Mouse (Mus musculus) adrenal gland, postnatal 25 days (tissue): ENCODE results near the gene Zfyve26. TPM values are rescaled to one million over a fixed set of nuclear protein-coding genes. Genes with fewer than 3 reads are reported as not detected.
"Not testable (repeated sequence)": the region's sequence is repeated elsewhere in the genome, so short reads cannot be mapped to it uniquely, and the experiment has no call there.

ENCODE experiments used
- DNase-seq: peaks from one replicate; pipeline ENCODE4 v3.0.0; 2021; ENCODE audit warnings: mixed read lengths
- long read RNA-seq: library from polyadenylated mRNA; stranded (forward); transcript quantifications from one replicate; pipeline ENCODE4 v2.0.0, GENCODE M21; 2021
- total RNA-seq: library from RNA; stranded (reverse); gene quantifications from 2 replicates; pipeline ENCODE4 v1.2.3, GENCODE M21; 2021

Zfyve26 gene
- 25.3 and 30.1 TPM in 2 replicates for total RNA-seq
- long read RNA-seq, partial matches to known transcripts, result 2 of 6 reads
- long read RNA-seq, other reads (novel, unspliced or antisense), result 2 of 6 reads

DNA sequence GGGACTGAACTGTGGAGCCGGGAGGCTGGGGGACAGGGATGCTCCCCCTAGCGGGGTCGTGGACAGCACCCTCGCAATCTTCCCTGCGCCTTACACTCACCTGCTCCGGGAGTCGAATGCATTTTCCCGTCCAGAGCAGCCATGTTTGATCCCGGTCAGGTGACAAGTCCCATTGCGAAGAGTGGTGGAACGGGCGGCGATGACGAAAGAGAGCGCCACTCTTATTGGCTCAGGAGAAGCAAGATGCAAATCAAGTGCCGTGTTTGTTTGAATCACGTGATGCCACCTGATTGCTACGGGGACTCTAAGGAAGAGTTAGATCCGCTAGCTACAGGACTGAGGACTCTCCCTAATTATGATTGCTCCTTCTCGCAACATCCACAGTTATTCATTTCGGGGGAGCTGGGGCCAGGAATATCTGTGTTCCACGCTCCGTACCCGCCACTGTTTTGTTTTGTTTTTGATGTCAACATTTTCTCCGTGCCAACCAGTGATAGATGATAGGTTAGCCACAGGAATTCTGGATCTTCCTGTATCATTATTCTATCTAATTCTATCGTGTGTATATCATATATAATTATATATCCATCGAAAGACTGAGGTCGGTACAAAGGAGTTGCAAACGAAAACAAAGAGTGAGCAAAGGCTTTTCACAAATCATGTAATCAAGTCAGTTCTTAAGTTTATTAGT, at the start of gene Zfyve26:
Zfyve26 (minus strand) TSS at position 179 of the 691 bp plus-strand sequence.
- DNase-seq, result peak; percentile 88

DNA sequence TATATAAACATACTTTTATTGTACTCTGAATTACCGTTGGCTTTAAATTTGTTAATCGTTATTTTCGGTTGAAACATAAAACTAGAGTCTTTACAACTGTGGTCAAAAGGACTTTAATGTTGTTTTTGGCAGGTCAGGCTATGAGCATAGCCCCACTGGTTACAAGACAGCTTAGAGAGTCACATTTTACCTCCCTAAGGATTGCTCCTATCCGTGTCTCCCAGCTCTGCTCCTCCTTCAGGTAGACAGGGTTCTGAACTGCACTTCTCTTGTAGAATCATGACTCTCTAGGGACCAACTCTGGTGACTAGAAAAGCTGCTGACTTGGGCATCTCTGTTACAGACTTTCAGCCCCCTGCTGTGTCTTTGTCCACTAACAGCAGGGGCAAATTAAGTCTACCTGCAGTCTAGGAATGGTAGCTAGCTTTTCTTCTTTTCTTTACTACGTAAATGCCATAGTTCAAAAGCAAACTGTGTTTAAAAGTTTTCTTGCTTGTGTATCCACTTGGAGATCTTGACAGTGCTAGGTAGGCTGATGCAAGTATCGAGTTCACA, 45.3 kb upstream of the Zfyve26 start:
- no peak for DNase-seq

DNA sequence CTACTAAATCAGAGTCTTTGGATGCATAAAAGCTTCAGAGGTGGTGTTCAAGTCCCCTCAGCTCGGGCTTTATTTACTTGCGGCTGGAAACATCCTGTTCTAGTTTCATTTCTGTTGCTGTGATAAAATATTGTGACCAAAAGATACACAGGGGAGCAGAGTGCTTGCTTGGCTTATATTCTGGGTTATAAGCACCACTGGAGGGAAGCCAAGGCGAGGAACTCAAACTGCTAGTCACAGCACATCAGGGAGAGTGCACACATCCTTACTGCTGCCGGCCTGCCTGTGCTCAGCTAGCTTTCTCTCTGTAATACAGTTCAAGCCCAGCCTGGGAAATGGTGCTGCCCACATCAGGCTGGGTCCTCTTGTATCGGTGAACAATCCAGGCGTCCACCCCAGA, 44.4 kb upstream of the Zfyve26 start:
- no peak for DNase-seq

- DNase-seq, result no peak
Observed at GRCm38 (mm10) chr12:79338791-79339190, 42.7 kb upstream of the Zfyve26 start.

DNA sequence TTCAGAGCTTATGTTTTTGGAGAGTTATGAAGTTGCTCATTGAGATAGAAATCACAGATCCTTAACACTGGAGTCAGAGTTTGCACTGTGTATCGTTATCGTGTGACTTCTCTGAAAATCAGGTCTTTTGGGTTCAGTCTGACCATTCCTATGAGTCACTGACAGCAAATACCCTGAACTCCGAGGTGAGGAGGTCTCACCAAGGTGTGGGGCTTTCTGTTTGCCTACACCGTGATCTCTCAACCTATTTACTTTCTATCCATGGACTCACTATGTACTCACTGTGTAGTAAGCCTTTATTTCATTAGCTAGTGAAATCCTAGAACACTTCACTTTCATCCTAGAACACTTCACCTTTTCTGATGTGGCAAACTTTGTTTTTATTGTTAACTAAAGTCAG, 35.6 kb upstream of the Zfyve26 start:
- DNase-seq, result no peak

- no peak for DNase-seq
Observed at GRCm38 (mm10) chr12:79330571-79330970, 34.5 kb upstream of the Zfyve26 start.

GRCm38 (mm10) chr12:79327868-79328267, 31.8 kb upstream of the Zfyve26 start:
- DNase-seq, result no peak

DNA sequence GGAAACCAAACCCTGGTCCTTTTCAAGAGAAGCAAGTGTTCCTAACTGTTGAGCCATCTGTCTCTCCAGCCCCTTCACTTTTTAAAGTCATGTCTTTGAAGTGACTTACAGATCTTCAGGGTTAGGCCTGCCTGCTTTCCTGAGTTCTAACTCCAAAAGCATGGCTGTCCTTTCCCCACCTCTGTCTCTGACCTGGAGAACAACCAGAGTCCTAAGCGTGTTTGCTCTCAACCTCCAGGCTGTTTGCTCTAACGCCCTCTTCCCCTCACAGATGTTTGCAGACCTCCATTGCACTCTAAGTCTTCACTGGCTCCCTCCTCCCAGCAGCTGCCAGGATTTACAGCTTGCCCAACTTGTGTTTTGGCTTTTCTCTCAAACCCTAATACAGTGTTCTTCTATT, 30.6 kb upstream of the Zfyve26 start:
- no peak for DNase-seq

- DNase-seq, result no peak
Observed at GRCm38 (mm10) chr12:79326236-79326635, 30.1 kb upstream of the Zfyve26 start.

DNA sequence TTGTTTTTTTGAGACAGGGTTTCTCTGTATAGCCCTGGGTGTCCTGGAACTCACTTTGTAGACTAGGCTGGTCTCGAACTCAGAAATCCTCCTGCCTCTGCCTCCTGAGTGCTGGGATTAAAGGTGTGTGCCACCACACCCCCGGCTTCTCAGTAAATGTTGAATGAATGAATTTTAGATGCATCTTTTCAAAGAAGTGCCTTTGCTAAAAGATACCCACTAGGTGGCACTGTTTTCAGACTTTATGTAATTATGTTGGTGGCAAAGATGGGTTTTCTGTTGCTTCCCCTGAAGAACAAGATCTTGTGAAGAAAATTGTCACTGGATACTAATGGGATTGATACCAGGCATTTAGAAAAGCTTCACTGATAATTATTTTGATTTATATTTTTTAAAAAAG, 26.4 kb upstream of the Zfyve26 start:
- DNase-seq, result not testable (repeated sequence)

DNA sequence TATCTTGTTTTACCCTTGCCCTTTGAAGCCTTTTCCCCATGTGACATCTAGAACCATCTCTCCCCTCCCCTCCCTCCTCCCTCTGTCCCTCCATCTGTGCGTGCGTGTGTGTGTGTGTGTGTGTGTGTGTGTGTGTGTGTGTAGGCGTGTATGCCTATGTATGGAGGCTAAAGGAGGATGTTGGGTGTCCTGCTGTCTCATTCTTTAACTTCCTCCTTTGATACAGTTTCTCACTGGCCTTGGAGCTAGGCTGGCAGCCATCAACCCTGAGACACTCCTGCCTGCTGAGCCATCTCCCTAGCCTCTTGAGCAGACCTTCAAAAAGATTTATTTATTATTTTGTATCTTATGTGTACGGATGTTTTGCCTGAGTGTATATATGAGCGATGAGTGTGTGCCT, 24.8 kb upstream of the Zfyve26 start:
- no peak for DNase-seq

DNA sequence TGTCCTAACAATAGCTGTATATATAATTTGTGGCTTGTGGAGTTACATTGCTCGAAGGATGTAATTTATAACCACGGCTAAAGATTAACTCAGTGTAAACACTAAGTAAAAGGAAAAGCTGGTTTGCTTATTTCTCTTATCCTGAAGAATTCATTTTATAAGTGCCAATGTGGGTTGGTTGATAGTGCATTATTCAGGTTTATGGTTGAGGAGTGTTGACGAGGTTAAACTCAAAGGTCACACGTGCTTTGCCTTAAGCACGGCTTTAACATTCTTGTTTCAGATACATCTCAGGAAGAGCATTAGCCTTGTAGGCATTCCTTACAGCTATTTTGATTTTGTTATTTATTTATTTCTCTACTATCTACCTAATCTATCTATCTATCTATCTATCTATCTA, 21.2 kb upstream of the Zfyve26 start:
- no peak for DNase-seq

GRCm38 (mm10) chr12:79313721-79314120, 17.6 kb upstream of the Zfyve26 start:
- no peak for DNase-seq

- DNase-seq, result no peak
Observed at GRCm38 (mm10) chr12:79306013-79306412, 9.9 kb upstream of the Zfyve26 start.

DNA sequence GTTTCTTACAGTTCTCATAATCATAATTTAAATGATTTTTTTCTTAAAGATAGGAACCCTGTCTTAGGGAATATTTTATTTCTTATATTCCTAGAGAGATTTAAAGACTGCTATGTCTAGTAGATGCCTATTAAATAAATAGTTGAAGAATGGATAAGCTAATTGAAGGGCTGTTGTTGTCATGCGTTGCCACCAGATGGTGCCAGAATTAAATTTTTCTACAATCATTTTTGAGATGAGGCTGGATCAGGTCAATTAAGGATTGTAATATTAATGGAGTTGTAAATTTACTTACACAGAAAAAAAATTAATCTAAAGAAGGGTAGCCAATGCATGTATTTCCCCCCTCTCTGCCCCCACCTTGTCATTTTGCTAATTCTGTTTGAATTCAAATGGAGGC, 9.0 kb upstream of the Zfyve26 start:
- DNase-seq, result no peak

GRCm38 (mm10) chr12:79301802-79302201, 5.7 kb upstream of the Zfyve26 start:
- no peak for DNase-seq

GRCm38 (mm10) chr12:79297884-79298636, 2.0 kb upstream of the Zfyve26 start:
- DNase-seq, result no peak

GRCm38 (mm10) chr12:79297121-79297576, 1.0 kb upstream of the Zfyve26 start, which contains the start of gene Rad51b:
Rad51b (plus strand) TSS chr12:79297282.
- peak; percentile 63 for DNase-seq

DNA sequence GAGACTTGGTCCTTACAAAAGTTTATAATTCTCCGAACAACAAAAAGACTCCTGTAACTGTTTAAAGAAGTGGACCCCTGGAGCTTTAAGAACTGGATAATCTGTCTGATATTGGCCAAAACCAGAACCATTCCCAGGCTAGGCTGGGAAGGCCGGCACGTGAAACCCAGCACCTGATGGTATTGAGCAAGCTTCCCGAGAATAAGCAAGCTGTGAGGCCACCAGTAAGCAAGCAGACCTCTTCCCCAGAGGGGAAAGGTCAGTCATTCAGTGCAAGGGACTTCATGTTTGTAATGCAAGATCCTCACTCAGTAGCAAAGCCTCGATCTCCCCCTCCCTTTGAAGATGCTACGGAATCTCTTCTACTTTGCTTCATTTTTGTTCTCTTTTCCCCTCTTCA, 3.2 kb downstream of the Zfyve26 start:
- no peak for DNase-seq

- no peak for DNase-seq
Observed at GRCm38 (mm10) chr12:79282595-79282994, 13.5 kb downstream of the Zfyve26 start.

GRCm38 (mm10) chr12:79279513-79280115, 16.5 kb downstream of the Zfyve26 start:
- DNase-seq, result no peak

- DNase-seq, result no peak
Observed at GRCm38 (mm10) chr12:79272604-79273003, 23.5 kb downstream of the Zfyve26 start.

GRCm38 (mm10) chr12:79261035-79261434, 35.1 kb downstream of the Zfyve26 start:
- DNase-seq, result peak; percentile 33
